Mouse (Mus musculus) effector memory CD4-positive, alpha-beta T cell, adult 7 months (primary cell): Measurements from ENCODE around the gene Kmt2b. TPM values are rescaled to one million over a fixed set of nuclear protein-coding genes. Genes with fewer than 3 reads are reported as not detected.

Experiments used
- polyA plus RNA-seq: library from polyadenylated mRNA; unstranded; fragments of 100-300 nt; shearing (Covaris generic); gene quantifications from one replicate; pipeline ENCODE4 v1.2.1, GENCODE M21; 2017

The Kmt2b gene
- polyA plus RNA-seq, result 11.1 TPM

DNA sequence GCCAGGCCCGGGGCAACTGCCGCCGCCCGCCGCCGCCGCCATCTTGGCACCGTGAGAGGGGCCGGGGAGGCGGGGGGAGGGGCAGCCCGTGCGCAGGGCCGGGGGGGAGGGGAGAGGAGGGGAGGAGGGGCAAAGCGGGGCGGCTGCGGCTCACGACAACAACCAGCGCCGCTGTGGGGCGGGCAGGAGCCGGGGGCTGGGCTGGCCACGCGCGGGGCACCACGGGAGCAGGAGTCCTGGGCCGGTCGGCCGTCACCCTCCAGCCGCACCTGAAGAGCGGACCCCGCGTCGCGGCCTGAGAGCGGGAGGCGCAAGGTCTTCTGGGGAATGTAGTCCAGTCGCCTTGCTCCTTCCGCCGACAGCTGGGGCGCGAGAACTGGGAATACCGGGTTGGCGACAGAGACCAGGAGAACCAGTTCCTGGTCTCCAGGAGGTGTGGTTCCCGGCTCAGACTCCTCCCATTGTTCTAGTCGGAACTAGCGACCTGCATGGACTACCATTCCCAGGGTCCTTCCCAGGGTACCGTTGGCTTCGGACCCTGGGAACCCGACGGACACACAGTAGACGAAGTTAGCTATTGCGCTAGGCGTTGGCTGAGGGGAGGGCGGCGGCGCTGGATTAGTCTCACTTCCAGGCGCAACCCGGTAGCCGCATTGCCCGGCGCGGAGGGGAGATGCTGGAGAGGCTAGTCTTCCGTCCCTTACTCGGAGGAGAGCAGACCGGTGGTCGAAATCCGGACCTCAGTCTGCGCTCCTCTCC lies at the start of gene Kmt2b:
Gene Kmt2b, minus strand, starts transcription at position 51 of the 759 bp plus-strand sequence.

DNA sequence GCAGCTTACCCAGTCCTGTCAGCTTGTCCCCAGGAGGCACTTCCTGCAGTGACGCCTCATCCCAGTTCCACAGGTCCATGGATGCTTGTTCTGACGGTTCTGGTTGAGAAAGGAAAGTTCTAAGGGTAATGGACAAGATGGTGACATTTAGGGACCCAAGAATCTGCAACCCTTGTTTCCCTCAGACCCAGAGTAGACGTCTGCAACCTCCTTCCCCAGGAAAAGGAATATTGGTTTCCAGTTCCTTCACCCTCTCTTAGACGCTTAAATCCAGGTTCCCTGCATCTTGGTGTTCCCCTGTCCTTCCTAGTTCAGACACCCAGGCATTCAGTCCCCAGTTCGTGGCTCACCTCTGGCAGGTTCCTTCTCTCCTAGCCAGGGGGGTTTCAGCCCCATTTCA lies 47.2 kb upstream of the Kmt2b start, which contains the start of gene Etv2:
Gene Etv2, minus strand, starts transcription at position 101 of the 400 bp plus-strand sequence.

DNA sequence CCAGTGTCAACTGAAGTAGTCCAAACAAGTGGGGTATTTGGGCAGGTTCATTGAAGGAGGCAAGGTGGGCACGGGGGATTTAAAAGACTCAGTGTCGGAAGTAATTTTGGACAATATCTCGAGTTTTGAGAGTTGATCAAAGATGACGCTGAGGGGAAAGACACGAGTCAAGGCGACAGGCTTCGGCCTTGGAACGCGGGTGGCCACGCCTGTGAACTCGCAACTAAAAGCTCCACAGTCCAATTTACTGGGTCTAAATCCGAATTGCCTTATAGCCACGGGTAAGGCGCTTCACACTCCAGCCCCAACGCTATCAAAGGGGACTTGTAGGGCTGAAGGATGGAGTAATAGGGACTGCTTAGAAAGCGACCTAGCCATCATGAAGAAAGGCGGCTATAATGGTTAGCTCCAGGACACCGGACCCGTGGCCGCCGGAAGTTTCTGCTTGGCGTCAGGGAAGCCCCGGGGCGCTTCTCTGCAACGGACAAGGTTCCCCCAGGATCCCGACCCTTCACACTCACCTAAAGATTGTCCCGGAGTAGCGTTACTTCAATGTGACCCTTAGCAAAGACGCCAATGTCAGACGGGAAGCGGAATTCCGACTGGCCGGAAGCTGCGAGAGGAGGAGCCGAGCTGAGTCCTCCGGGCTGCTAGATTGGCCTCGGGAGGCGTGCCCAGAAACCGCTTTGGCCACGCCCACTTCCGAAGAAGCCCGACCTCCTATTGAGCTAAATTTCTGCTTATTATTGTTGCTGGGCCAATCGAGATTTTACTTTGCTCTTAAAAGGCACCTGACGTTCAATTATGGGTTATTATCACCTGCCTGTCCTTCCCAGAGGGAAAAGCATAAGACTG lies 37.2 kb upstream of the Kmt2b start, which contains the start of gene Cox6b1:
Gene Cox6b1, minus strand, starts transcription at position 622 of the 855 bp plus-strand sequence.

DNA sequence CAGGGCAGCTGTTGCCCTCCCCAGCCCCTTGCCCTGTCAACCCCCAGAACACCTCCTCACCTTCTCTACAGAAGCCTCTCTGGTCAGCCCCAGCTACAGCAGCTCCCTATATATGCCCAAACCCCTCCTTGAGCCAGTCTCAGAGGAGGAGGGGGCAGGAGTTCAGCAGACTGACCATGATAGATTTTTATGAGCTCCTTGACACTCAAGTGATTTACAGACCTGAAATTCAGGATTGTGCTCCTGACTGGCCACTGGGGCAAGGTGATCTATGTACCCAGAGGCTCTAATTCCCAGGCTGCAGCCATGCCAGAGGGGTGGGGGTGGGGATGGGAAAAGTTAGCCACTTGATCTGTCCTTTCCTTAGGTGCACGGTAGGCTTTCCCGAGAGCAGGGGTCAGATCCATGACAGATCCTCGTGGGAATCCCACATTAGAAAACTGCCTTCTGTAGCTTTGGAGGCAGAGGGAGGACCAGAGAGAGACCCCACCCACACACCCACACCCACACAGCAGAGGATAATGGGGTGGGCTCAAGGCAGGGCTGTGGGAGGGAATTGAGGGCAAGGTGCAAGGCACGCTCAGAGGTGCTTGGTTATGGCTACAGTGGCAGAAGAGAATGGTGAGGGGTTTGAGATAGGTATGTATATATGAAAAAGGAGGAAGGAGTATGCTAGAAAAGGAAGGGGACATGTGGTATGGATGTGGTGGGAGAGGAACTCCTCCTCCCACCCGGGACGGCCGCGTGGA lies 24.3 kb upstream of the Kmt2b start, which contains the start of gene Upk1a:
Gene Upk1a, minus strand, starts transcription at position 194 of the 749 bp plus-strand sequence.

DNA sequence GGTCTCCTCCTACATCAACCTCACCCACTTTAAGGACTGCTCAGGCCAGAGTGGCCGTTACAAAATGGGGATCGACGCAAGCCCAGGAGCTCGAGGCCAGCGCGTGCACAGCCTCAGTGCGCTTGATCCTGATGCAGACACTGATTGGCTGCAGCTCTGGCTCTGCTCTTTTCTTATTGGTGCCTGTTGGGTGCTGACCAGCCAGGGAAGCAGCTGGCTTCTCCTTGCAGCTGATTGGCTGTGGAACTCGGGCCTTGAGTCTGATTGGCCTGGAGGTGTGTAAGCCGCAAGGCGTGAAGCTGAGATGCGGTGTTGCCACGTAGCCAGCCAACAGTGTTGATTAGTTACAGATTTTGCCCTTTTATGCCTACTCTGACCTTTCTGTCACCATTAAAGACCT lies 10.3 kb upstream of the Kmt2b start, which contains the start of gene Zbtb32:
Gene Zbtb32, minus strand, starts transcription at position 124 of the 400 bp plus-strand sequence.

DNA sequence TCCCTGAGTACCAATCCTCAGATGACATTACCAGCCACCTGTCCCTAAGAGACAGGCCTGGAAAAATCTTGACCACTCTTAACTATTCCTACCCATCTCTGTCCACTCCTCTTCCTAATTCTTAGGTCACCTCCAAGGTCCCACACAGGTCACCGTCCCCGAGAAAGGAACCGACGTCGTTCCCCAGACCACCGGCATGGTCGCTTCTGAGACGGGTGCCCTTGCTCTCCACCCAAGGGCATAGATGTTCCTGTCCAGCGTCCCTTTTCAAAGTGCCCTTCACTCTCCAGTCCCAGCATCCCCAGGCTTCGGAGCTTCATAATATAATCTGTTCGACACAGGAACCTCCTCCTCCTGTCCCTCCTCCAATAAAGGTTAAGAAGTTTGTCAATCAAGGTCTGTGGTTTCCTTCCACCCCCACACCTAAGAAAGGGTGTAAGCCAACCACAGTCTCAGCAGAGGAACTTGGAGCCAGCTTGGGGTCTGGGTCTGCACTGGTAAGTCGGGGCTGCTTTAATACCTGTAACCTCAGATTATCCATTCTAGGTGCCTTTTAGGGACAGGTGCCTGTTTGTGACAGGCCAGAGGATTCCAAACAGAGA lies 23.5 kb downstream of the Kmt2b start, which contains the start of gene Igflr1:
Gene Igflr1, plus strand, starts transcription at position 458 of the 602 bp plus-strand sequence.

DNA sequence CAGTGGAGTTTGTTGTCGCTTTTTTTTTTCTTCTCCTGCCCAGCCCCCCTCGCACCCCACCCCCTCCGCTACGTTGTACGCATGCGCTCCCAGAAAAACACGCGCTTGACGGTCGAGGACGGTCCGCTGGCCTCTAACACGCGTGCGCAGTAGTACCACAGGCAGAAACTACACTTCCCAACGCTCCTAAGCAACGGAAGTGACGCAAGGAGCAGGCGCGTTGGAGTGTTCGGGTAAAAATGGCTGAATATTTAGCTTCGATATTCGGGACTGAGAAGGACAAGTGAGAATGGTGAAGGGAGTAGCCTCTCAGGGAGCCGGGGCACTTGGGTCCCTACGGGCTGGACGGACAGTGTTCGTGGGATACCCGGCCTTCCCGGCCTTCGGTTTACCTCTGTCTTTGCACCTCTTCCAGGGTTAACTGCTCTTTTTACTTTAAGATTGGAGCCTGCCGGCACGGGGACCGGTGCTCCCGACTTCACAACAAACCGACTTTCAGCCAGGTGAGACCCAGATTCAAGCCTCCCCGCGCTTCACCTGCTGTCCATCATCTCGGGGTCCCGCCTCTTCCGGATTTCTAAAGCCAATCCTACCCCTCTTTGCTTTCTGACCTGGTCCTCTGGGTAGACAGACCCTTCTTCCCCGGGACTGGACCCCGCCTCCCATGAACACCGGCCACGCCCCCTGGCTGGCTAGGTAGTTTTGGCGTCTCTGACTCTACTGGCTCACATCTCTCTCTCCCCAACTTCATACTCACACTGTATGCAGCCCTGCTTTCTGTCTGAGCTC lies 25.2 kb downstream of the Kmt2b start, which contains the start of the genes U2af1l4, Gm49396 and Psenen:
Gene U2af1l4, plus strand, starts transcription at position 185 of the 789 bp plus-strand sequence.
Gene Gm49396, plus strand, starts transcription at position 228 of the 789 bp plus-strand sequence.
Gene Psenen, minus strand, starts transcription at position 511 of the 789 bp plus-strand sequence.

DNA sequence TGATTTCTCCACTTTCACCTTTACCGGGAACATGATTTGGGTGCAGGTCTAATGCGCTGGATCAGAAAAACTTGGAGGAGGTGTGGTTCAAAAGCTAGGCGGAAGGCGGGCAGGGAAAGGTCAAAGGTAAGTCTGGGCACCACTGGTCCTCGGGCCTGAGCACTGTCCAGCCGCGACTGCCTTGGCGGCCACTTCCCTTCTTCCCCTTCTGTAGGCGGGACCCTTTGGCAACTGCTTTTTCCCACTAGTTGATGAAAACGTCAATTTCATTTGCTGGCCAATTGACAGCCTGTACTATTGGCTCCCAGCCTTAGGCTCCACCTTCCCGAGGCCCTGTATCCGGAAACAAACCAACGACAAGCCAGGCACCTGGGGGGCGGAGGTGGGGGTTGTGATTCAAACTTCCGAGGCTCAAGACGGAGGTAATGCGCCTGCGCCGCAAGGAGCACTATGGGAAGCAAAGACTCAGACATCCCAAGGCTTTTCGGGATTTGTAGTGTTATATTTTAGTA lies 29.0 kb downstream of the Kmt2b start, which contains the start of gene Lin37:
Gene Lin37, minus strand, starts transcription at position 396 of the 512 bp plus-strand sequence.

DNA sequence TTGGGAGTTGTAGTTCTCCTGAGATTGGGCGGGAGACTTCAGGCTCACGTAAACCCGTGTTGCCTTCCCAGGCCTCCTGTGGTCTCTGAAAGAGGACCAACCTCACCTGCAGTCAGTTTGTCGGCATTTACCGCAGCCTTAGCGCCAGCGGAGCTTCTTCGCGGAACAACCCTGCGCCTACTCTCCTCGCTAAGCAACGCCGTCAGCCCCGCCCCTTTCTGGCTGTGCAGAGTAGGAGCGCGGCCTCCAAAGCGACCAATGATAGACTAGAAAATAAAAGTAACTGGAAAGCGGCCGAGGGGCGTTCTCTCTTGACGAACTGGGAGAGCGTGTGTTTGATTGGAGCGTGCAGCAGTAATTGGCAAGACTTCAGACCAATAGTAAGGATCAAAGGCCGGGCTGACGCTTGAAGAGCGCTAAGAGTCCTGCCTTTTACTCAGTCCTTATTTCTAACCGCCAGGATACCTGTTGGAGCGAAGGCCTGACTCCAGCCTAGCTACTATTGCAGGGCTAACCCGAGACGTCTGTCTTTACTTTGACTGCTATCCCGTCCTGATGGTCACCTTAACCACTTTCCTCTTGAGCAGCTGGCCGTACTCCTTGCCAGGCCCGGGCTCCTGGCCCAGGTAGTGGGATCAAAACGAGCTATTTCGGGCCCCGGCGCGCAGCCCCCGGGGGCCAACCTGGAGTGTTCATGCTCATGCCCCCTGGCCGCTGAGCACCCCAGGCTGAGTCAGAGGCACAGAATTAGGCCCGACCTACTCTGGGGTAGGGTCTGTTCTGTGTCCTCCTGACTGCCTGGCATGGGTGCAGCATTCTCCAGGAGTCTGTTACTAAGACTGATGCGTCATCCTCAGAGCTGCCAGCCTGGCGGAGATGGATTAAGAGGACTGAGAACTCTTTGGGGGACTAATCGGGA lies 36.2 kb downstream of the Kmt2b start, which contains the start of the genes Hspb6 and Proser3:
Gene Hspb6, plus strand, starts transcription at position 77 of the 919 bp plus-strand sequence.
Gene Proser3, minus strand, starts transcription at position 198 of the 919 bp plus-strand sequence.

DNA sequence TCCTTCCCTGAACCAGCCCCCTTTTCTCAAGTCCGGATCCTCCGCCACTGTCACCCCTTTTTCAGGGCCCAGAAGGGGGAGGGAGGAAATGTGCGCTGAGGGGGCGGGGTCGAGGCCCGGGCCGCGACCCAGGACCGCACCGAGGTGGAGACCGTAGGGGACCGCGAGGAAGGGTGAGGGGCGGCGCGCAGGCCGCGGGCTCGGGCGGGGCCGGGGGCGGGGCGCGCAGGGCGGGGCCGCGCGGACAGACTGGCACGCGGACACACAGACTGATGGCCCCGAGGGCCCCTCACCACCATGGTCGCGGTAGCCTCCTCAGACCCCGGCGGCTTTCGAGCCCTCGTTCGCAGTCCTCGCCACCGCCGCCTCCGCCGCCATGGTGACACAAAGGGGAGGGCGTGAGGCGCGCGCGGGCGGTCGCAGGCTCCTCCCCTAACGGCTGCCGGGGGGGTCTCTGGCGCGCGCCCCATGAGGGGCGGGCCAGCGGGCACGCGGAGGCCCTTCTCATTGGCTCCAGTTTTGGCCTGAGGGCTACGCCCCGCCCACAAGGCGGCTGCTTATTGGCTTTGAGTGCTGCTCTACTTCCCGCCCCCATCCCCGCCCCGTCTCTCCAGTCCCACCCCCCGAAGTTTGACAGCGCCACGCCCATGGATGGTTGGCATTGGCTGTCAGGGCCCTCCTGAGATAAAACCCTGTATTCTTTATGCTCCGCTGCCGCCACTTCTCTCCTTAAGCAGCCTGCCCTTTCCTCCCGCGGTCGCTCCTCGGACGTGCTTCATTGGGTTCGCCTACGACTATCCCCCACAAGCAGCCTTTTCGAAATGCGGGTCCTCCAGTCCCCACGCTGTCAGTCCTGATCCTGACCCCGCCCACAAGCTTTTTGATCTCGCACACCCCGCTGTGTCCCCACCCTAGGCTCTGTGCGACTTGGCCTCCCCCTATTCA lies 53.6 kb downstream of the Kmt2b start, which contains the start of gene Arhgap33:
Gene Arhgap33, minus strand, starts transcription at position 428 of the 945 bp plus-strand sequence.

Other genes with a start within 250 kb of the Kmt2b start
- gene Lrfn3, start 226.0 kb downstream of the Kmt2b start, polyA plus RNA-seq, result not detected
- gene Tyrobp, start 175.0 kb downstream of the Kmt2b start, polyA plus RNA-seq, result not detected
- gene Hcst, start 168.9 kb downstream of the Kmt2b start, polyA plus RNA-seq, result 749 TPM
- gene Nfkbid, start 167.0 kb downstream of the Kmt2b start, polyA plus RNA-seq, result 888 TPM
- gene Aplp1, start 143.2 kb downstream of the Kmt2b start, polyA plus RNA-seq, result 24.5 TPM
- not detected for gene Kirrel2, start 131.0 kb downstream of the Kmt2b start, polyA plus RNA-seq
- gene Nphs1, start 130.4 kb downstream of the Kmt2b start, polyA plus RNA-seq, result 0.22 TPM
- not detected for gene Prodh2, start 95.1 kb downstream of the Kmt2b start, polyA plus RNA-seq
- 1.1 TPM for gene Arhgap33, start 53.7 kb downstream of the Kmt2b start, polyA plus RNA-seq
- 5.0 TPM for gene Hspb6, start 36.5 kb downstream of the Kmt2b start, polyA plus RNA-seq
- gene Proser3, start 36.4 kb downstream of the Kmt2b start, polyA plus RNA-seq, result 2.2 TPM
- 49.3 TPM for gene Lin37, start 28.9 kb downstream of the Kmt2b start, polyA plus RNA-seq
- gene U2af1l4, start 25.4 kb downstream of the Kmt2b start, polyA plus RNA-seq, result 90.7 TPM
- 54.0 TPM for gene Gm49396, start 25.4 kb downstream of the Kmt2b start, polyA plus RNA-seq
- gene Psenen, start 25.1 kb downstream of the Kmt2b start, polyA plus RNA-seq, result 150 TPM
- 67.5 TPM for gene Igflr1, start 23.3 kb downstream of the Kmt2b start, polyA plus RNA-seq
- 16.9 TPM for gene Zbtb32, start 10.2 kb upstream of the Kmt2b start, polyA plus RNA-seq
- 0.62 TPM for gene Upk1a, start 24.1 kb upstream of the Kmt2b start, polyA plus RNA-seq
- gene Cox6b1, start 37.4 kb upstream of the Kmt2b start, polyA plus RNA-seq, result 445 TPM
- gene Etv2, start 47.1 kb upstream of the Kmt2b start, polyA plus RNA-seq, result not detected
- gene Rbm42, start 61.6 kb upstream of the Kmt2b start, polyA plus RNA-seq, result 238 TPM
- gene Haus5, start 76.3 kb upstream of the Kmt2b start, polyA plus RNA-seq, result 47.1 TPM
- not detected for gene Pmis2, start 82.9 kb upstream of the Kmt2b start, polyA plus RNA-seq
- not detected for gene 2200002J24Rik, start 110.2 kb upstream of the Kmt2b start, polyA plus RNA-seq
- not detected for gene Atp4a, start 123.5 kb upstream of the Kmt2b start, polyA plus RNA-seq
- gene Tmem147, start 140.8 kb upstream of the Kmt2b start, polyA plus RNA-seq, result 66.4 TPM
- 1.1 TPM for gene Gapdhs, start 155.0 kb upstream of the Kmt2b start, polyA plus RNA-seq
- gene Sbsn, start 162.7 kb upstream of the Kmt2b start, polyA plus RNA-seq, result 1.2 TPM
- gene Dmkn, start 175.0 kb upstream of the Kmt2b start, polyA plus RNA-seq, result not detected
- gene Krtdap, start 199.2 kb upstream of the Kmt2b start, polyA plus RNA-seq, result not detected
- 0.27 TPM for gene Ffar2, start 235.0 kb upstream of the Kmt2b start, polyA plus RNA-seq